Mouse (Mus musculus): ENCODE results near the gene Plscr2. TPM values are rescaled to one million over a fixed set of nuclear protein-coding genes. Genes with fewer than 3 reads are reported as not detected.

Gene Plscr2
- polyA plus RNA-seq, 1 experiment from 2014 or later, result 2.4 TPM

- TF ChIP-seq CTCF (IDR thresholded peaks at IDR 0.05; ENCODE audit: low read depth) (no peak), EP300 (optimal IDR thresholded peaks at IDR 0.05) (no peak)
- Histone ChIP-seq H3K36me3 (ENCODE audit: control insufficient read depth, insufficient read depth, low read length) (no peaks in the 10 kb centered on the region), H3K4me3 (ENCODE audit: low read depth, low read length) (no peak overlapping the region), H3K27ac (replicated peaks) (no peak overlapping the region), H3K4me1 (replicated peaks; ENCODE audit: control insufficient read depth, insufficient read depth) (no peaks in the 10 kb centered on the region), H3K9ac (ENCODE audit: low read length) (no peak overlapping the region), H3K27me3 (ENCODE audit: control insufficient read depth, insufficient read depth, low read length) (no peaks in the 10 kb centered on the region), H3K4me2 (replicated peaks; ENCODE audit: low read depth) (no peak overlapping the region), H3K9me3 (ENCODE audit: control insufficient read depth, low read length) (no peaks in the 10 kb centered on the region)
- 34% methylated on average over 1 of the region's 1 CpGs for WGBS
- ATAC-seq (ENCODE audit: low FRiP score, low TSS enrichment) (no peak), DNase-seq (ENCODE audit: low spot score) (no peak)
Observed at GRCm38 (mm10) chr9:92338954-92339353, 63.6 kb downstream of the Plscr2 start.

Small RNAs within 50 kb of the gene (microRNA-seq; reads per million reads assigned to microRNA genes)
- gene Mir6386, result not detected

Other genes with a start within 250 kb of the Plscr2 start
- gene Plscr5, start 82.7 kb upstream of the Plscr2 start, polyA plus RNA-seq (2015; fragmentation: Nextera tagmentation; extraction: Ambion mirVana), result 0.08 TPM in 1 of 2 replicates, not detected in the other
- gene Plscr1, start 25.9 kb upstream of the Plscr2 start, polyA plus RNA-seq (2015; fragmentation: Nextera tagmentation; extraction: Ambion mirVana), result 37.2 and 41.0 TPM in 2 replicates
- not detected in 2 replicates for gene 1700057G04Rik, start 33.8 kb downstream of the Plscr2 start, polyA plus RNA-seq (2015; fragmentation: Nextera tagmentation; extraction: Ambion mirVana)
- gene Plscr4, start 181.8 kb downstream of the Plscr2 start, polyA plus RNA-seq (2015; fragmentation: Nextera tagmentation; extraction: Ambion mirVana), result 9.2 and 9.8 TPM in 2 replicates